Mouse (Mus musculus): ENCODE results near the gene Sertad4. TPM values are rescaled to one million over a fixed set of nuclear protein-coding genes. Genes with fewer than 3 reads are reported as not detected.

Gene Sertad4
- polyA plus RNA-seq, 1 experiment from 2014 or later = 72.5 TPM

DNA sequence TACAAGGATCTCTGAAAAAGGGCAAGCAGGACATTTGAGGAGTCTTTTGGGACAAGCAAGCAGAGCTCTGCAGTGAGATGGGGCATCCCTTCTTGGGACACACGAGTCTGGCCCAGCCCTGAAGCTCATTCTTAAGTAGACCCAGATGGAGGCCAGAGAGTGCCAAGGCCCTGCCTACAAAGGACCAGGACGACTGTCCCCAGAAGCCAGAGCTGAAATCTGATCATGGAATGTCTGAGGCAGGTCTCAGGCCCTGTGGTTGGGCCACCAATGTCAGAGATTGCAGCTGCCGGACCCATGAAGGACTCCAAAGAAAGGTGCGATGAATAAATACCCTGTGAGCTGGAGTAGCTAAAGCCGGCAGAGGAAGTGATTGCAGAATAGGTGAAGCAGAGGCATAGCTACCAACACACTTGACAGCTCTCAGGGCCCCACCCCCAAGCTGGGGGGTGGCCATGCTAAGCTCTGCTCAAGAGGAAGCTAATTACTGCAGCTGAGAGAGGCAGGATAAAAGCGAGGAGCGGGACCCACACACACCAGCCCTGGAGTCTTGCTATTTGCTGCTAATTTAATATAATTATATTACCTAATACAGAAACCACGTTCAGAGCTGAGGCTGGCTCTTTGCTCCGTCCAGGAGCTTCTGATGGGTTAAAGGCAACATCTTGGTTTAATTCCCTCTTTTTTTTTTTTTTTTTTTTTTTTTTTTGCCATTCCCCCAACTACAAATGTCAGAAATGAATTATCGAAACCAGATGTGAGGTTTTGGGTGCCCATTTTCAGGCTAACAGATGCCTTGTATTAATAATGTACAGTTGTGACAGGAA, 56.2 kb downstream of the Sertad4 start:
- WGBS = 9% methylated on average over 10 of the region's 10 CpGs
- no peaks in the 10 kb centered on the region for H3K36me3 ChIP-seq
- H3K4me1 ChIP-seq = peaks cover 54% of the 10 kb centered on the region
- peak overlapping the region; percentile 93 for H3K27ac ChIP-seq
- H3K27me3 ChIP-seq = no peaks in the 10 kb centered on the region
- peak; percentile 33; the same call in 1 of the 2 replicates for ATAC-seq (ENCODE audit: insufficient number of reproducible peaks, low FRiP score, low TSS enrichment, low read depth)
- H3K9ac ChIP-seq = no peak overlapping the region
- no peaks in the 10 kb centered on the region for H3K9me3 ChIP-seq
- peak overlapping the region; percentile 26; the same call in 1 of the 2 replicates for H3K4me2 ChIP-seq
- H3K4me3 ChIP-seq = no peak overlapping the region

DNA sequence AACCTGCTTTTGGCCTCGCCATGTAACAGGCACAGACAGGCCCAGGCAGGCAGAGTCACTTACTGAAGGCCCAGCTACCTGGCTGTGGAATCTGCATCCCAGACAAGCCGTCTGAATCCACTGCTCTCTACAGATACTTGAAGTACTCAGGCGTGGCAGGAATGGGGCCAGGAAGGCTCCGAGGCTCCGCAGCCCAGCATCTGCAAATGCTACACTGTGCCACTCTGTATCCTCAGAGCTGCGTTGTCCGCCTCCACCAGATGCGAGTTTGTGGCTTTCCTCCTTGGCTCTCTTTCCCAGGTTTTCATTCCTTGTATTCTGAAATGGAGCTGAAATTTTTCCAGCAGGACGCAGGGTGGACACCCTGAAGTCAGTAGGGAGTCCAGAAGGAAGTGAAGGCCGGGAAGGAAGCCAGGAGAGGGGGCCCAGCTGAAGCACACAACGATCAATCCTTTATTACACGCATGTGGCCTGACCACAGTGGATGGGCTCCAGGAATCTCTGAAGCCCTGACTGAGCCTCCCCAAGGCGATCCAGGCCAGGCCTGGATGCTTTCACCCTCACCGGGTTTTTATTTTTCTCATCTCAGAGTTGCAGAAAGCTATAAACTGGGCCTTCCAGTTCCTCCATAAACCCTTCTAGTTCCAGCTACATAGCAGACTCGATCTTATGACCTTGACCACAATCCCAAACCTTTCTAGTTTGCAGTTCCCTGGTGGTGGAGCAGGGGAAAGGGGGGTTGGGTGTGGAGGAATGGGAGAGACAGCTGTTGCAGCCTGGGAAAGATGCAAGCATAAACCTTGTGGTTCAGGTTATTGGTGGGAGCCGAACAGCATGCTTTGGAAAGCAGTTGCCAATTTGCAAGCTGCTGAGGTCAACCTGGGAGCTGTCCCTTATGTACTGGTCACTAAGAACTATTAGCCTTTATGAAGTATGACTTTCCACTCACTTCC, 57.1 kb downstream of the Sertad4 start:
- no peaks in the 10 kb centered on the region for H3K36me3 ChIP-seq
- ATAC-seq (ENCODE audit: insufficient number of reproducible peaks, low FRiP score, low TSS enrichment, low read depth) = peak; percentile 87
- H3K4me2 ChIP-seq = no peak overlapping the region
- peak overlapping the region; percentile 93 for H3K27ac ChIP-seq
- peaks cover 55% of the 10 kb centered on the region for H3K4me1 ChIP-seq
- no peaks in the 10 kb centered on the region for H3K27me3 ChIP-seq
- no peak overlapping the region for H3K9ac ChIP-seq
- no peak overlapping the region for H3K4me3 ChIP-seq
- 16% methylated on average over 16 of the region's 16 CpGs for WGBS
- H3K9me3 ChIP-seq = no peaks in the 10 kb centered on the region

DNA sequence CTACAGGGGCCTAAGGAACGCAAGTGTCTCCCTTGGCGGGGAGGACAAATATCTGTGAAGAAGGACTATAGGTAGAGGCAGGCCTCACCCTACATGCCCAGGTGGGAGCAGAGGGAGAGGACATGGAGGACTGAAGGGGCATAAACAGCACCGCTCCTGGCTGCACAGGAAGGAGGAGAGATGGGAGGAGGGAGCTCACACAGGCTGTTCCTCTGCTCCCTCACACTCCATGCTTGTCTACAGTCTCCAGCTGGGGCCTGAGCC, 58.6 kb downstream of the Sertad4 start:
- 42% methylated on average over 3 of the region's 3 CpGs for WGBS
- Histone ChIP-seq H3K9me3 (no peaks in the 10 kb centered on the region), H3K4me2 (no peak overlapping the region), H3K27me3 (no peaks in the 10 kb centered on the region), H3K9ac (no peak overlapping the region), H3K4me3 (no peak overlapping the region), H3K36me3 (no peaks in the 10 kb centered on the region), H3K4me1 (peaks cover 71% of the 10 kb centered on the region), H3K27ac (peak overlapping the region; percentile 93)
- no peak for ATAC-seq (ENCODE audit: insufficient number of reproducible peaks, low FRiP score, low TSS enrichment, low read depth)

DNA sequence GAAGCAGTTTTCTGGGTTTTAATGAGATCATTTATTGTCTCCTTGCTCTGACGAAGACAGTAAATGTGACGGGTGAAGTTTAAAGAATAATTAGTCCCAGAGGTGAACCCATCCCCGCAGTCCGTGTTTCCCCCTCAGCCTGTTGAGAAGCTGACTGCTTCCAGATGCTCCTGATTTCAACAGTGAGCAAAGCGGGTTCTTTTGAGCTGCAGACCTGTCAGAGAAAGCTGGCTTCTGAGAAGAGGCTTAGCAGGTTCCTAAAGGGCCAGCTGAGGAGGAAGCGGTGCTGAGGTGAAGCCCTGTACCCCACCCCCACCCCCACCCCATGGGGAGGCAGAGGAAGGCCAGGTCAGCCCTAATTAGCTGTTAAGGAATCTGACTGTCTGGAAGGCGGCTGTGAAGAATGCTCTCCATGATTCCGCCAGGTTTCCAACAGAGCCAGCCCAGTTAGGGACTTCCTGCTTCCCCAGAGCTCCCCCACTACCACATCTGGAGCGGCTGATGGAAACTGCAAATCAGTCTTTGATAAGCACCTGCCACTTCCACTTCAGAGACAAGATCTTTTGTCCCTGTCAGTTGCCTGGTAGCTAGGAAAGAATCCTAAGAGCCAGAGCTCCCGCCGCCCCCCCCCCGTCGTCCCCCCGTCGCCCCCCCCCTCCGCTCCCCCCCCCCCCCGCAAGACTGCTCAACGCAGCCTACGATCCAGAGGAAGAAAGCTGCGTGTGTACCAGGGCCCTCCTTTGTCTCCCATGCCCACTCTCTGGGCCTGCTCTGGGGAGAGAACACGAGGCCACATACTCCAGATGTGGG, 59.1 kb downstream of the Sertad4 start:
- WGBS = 8% methylated on average over 16 of the region's 21 CpGs

DNA sequence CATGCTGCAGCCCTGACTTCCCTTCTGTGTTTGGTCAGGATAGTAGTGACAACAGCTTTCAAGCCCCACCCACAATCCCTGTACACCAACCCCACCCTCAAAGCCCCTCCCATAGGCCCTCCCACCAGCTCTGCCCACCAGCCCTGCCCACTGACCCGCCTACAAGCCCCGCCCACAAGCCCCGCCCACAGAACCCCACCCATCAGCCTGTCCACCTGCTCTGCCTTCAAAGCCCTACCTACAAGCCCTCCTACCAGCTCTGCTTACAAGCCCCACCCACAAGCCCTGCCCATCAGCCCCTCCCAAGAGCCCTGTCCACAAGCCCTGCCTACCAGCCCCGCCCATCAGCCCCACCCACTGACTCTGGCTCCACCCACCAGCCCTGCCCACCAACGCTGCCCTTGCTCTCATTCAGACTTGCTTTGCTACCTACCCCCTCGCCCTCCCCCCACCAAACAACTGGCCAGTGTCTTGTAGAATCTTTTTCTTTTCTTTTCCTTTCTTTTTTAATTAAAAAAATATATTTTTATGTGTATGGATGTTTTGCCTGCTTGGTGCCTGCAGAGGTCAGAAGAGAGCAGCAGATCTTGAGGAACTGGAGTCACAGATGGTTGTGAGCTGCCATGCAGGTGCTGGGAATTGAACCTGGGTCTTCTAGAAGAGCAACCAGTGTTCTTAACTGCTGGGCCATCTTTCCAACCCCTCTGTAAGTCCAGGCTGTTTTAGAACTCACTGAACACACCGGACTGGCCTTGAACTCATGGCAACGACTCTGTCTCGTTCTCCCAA, 60.4 kb downstream of the Sertad4 start:
- Histone ChIP-seq H3K9ac (no peak overlapping the region), H3K4me3 (no peak overlapping the region), H3K9me3 (no peaks in the 10 kb centered on the region), H3K36me3 (no peaks in the 10 kb centered on the region), H3K27me3 (no peaks in the 10 kb centered on the region), H3K4me1 (peaks cover 78% of the 10 kb centered on the region), H3K4me2 (no peak overlapping the region), H3K27ac (peak overlapping the region; percentile 87)
- ATAC-seq (ENCODE audit: insufficient number of reproducible peaks, low FRiP score, low TSS enrichment, low read depth) = no peak
- 64% methylated on average over 9 of the region's 9 CpGs for WGBS

More for the DNA sequence above, 59.1 kb downstream of the Sertad4 start:
- peak overlapping the region; percentile 93 for H3K27ac ChIP-seq
- no peaks in the 10 kb centered on the region for H3K36me3 ChIP-seq
- no peaks in the 10 kb centered on the region for H3K27me3 ChIP-seq
- peaks cover 76% of the 10 kb centered on the region for H3K4me1 ChIP-seq
- no peak overlapping the region for H3K4me3 ChIP-seq
- H3K9me3 ChIP-seq = no peaks in the 10 kb centered on the region
- ATAC-seq (ENCODE audit: insufficient number of reproducible peaks, low FRiP score, low TSS enrichment, low read depth) = no peak
- no peak overlapping the region for H3K9ac ChIP-seq
- H3K4me2 ChIP-seq = no peak overlapping the region

Other genes with a start within 250 kb of the Sertad4 start
- 11.5 and 12.0 TPM in 2 replicates for gene Hhat, start 84.5 kb downstream of the Sertad4 start, polyA plus RNA-seq (2015; fragmentation: Nextera tagmentation; extraction: Ambion mirVana)
- 0.97 and 1.5 TPM in 2 replicates for gene Syt14, start 180.0 kb upstream of the Sertad4 start, polyA plus RNA-seq (2015; fragmentation: Nextera tagmentation; extraction: Ambion mirVana)